Mouse (Mus musculus): ENCODE measurements around the gene Nck1. TPM values are rescaled to one million over a fixed set of nuclear protein-coding genes. Genes with fewer than 3 reads are reported as not detected.

The Nck1 gene
- 10 to 100 TPM; 35.1 to 36.7 (median 35.7) TPM for total RNA-seq (2022)

DNA sequence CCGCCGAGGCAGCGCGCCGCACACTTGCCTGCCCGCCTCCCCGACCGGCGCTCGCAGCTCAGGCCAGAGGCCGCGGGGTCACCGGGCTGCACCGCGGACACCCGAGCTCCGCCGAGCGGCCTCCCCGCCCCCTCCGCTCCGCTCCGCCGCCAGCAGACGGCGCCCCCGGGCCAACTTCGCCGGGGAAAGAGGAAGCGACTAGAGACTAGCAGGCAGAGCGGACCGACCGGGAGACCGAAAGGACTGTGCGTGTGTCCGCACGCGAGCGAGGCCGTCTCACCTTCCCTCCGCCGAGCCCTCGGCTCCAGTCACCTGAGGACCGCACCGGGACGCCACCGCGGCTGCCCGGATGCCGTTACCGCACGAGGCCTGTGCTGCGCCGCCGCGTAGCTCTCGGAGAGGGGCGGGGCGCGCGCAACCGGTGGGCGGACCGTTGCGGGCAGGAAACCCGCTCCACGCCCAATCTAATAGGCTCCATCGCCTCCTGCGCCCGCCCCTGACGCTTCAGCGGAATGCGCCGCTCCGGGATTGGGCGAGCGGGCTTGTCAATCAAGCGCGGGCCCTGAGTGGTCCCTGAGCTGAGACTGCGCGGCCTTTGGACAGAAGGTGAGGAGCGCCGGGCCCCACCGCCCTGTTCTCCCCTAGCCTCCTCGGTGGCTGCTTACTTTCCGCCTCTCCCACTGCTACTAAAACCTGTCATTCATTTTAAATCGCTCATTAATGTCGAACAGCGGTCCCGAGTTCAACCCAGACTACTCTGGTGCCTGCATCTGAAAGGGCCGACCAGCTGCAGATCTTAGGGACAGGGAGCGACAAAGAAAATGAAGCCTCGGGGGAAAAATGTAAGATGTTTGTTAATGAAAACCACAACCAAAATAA is at the start of gene Nck1:
Nck1 (minus strand) TSS at position 420 of the 879 bp plus-strand sequence.
- peak; percentile 98 to 99 for DNase-seq (ENCODE audit: low spot score in 2 of 2)

DNA sequence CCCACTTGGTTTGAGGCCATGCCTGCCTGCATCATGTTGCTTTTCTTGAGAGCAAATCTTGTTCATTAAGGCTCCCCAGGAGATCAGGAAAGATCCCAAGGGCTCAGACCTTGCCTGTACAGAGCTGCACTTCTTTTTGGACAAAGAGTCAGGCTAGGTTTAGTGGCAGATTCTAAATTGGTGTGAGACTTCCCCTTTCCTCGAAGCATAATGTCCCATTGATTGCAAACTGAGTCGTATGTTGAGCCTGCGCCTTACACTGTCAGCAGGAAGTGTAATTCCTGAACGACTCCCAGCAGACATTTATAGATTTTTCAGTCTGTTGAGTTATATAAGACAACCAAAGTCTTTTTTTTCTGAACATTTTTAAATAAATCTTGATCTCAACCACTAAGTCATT is 44.5 kb upstream of the Nck1 start:
- no peak for DNase-seq (ENCODE audit: low spot score in 2 of 2)

DNA sequence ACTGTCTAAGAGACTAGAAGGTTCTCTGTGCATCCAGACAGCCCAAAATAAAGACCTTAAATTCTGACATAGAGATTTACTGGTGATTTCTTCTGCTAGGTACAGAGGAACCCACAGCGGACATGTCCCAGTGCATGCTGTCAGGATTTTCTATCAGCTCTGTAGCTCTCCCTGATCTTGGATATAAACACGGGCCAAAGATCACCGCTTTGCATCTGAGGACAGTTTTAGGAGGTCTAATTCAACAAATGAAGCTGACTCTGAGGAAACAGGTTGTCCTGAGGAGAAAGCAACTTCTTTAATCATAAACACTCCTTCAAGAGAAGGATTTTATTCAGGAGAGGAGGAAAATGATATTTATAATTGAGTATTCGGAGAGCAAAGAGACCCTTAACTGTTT is 38.1 kb upstream of the Nck1 start:
- DNase-seq (ENCODE audit: low spot score in 2 of 2), result no peak

DNA sequence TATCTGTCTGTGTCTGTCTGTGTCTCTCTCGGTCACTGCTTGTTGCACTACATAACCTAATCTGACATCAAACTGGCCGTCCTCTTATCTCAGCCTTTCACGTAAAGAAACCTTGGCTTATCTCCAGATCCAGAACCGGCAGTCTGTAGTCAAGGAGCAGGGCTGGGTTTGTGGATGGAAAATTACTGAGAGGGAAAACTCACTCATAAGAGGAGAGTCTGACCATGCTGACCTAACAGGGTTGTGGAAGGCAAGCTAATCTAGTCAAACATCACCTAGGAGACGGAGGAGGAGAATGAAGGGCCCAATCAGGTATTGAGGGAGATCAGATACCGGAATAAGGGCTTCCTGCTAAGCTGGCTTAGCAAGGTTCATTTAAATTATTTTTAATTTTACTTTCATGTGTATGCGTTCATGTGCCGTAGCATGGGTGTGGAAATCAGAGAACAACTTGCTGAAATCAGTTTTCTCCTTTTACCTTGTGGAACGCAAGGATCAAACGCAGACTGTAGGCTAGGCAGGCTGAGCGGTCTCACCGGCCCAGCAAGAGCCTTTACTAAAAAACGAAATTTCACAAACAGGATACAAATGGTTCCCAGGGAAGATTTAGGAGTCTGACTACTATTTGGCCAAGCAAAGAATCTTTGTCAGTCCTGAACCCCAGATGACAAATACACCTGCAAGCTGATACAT is 37.1 kb upstream of the Nck1 start:
- no peak for DNase-seq (ENCODE audit: low spot score in 2 of 2)

DNA sequence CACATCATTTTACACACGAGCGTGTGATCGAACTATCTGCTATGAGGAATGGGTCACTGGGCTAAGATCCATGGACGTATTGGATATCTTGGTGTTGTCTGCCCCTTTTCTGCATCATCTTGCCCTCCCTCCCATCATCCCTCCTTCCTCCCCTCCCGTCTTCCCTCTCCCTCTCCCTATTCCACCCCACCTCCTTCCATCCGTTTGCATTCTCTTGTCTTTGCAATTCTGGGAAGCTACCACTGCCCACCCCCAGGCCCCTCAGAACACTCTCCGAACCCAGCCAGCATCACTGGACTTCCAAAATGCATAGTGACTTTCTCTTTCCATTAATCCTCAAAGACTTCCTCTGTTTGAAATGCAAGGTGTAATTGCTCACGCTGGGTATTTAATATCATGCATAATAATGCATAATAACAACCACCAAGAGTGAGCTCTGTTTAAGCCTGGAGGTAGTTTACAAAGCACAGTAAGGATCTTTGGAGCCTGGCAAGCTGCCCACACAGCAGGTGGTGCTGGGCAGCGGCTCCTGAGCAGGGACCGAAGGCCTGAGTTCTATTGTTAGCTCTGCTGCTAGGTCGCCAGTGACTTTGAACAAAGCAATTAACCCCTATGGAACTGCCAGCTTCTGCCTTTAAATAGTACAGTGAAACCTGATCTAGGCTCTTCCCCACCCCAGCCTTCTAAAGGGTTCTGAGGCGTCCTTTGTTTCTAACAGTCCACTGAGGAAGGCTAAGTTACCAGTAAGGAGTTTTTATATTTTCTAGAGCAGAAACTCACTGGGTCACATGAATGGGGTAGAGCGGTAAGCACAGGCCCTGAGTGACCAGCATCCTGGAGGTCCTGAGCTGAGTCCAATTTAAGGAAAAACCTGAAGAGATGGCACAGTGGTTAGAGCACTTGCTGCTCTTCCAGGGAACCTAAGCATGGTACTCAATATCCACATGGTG is 35.9 kb upstream of the Nck1 start:
- no peak for DNase-seq (ENCODE audit: low spot score in 2 of 2)

DNA sequence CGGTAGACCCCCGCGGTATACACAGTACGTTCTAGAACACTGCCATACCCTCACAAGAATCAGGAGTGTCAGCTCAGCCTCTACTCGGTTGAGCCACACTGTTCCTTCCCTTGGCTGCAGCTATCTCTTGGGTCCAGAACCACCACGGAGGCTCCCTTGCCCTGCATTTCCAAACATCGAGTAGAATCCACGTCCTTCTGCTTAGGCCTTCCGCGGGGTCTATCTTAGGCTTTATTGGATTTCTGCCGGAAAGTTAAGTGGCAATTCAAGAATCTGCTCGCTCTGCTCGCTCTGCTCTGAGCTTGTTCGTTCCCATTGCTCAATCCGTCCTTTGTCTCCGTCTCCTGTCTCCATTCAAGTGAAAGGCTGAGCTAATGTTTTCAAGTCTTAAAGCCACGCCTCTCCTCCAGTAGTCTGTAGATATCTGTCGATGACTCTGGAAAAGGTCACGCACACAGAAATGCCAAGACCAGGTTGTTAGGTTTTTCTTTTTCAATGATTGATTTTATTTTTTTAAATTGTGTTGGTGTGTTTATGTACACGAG is 34.3 kb upstream of the Nck1 start:
- no peak for DNase-seq (ENCODE audit: low spot score in 2 of 2)

DNA sequence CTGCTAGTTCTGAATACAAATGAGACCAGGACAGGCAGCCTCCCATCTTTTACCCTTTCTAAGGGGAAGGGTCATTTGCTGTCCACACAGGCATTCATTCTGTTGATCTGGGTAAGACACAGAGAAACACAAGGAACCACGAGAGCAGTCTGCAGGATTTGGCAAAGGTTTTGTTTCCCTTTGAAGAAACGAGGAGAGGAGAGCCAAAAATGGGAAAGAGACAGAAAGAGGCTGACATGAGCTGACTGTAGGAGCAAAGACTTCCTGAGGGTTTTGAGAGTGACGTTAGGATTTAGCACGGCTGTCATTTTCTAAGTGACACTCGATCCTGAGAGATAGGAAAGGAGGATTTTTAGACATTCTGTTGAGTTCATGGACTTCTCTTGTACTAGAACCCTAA is 28.0 kb upstream of the Nck1 start:
- no peak for DNase-seq (ENCODE audit: low spot score in 2 of 2)

DNA sequence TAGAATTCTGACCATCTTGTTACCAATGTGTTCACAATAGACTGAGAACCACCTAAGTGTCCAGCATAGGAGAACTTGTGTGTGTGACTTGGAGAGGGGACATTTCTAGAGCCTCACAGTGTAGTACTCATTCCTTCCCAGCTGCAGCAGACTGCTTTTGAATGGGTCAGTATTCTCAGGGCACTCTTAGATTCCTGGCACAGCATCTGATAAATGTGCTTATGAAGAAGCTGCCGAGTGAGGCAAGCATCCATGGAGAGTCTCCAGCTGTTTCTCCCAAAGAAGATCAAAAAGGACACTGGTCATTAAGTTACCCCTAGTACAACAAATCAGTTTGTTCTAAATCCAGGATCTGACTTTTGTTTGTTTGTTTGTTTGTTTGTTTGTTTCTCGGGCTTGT is 27.4 kb upstream of the Nck1 start:
- DNase-seq (ENCODE audit: low spot score in 2 of 2), result no peak

DNA sequence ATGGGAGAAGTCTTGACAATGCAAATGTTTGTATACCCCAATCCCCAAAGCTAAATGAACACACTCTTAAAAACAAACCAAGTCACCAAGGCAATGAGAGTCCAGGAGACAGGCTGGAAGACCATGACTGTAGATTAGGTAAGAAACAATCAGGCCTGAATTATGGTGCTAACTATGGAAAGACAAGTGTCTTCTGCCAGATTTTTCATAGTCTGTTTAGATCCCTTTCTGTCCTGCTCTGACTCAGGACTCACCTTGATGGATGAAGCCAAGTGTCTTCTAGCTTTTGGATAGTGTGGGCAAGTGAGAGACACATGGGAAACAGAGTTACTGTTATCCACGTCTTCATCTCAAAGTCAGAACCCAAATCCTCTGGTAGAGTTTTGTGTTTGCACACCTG is 25.6 kb upstream of the Nck1 start:
- no peak for DNase-seq (ENCODE audit: low spot score in 2 of 2)

DNA sequence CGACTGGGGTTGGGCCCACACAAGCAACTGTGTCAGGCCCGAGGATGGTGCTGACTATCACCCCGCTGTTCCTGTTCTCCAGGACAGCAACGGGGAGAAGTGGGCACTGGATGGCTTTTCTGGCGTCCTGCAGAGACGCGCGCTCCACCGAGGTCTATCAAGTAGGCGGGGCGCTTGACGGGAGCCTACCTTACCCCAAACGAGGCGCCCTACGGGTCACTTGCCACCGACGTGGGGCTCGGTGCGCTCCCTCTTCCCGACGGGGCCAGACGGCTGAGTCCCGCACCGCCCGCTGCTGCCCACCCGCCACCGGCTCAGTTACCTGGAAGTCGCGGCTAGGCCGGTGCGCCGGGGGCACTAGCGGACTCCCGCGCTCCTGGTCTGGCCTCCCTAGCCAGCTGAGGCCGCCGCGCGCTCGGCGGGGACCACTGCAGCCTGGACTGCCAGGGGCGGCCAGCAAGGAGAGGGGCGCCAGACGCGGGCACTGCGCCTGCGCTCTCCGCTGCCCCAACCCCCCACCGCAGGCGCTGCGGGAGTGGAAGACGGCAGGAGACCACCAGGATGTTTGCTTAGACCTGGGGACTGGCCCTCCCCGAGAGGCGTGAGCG is 24.8 kb upstream of the Nck1 start, which contains the start of gene Slc35g2:
Slc35g2 (minus strand) TSS at position 465 of the 608 bp plus-strand sequence.
- peak; percentile 21 for DNase-seq (ENCODE audit: low spot score in 2 of 2)

DNA sequence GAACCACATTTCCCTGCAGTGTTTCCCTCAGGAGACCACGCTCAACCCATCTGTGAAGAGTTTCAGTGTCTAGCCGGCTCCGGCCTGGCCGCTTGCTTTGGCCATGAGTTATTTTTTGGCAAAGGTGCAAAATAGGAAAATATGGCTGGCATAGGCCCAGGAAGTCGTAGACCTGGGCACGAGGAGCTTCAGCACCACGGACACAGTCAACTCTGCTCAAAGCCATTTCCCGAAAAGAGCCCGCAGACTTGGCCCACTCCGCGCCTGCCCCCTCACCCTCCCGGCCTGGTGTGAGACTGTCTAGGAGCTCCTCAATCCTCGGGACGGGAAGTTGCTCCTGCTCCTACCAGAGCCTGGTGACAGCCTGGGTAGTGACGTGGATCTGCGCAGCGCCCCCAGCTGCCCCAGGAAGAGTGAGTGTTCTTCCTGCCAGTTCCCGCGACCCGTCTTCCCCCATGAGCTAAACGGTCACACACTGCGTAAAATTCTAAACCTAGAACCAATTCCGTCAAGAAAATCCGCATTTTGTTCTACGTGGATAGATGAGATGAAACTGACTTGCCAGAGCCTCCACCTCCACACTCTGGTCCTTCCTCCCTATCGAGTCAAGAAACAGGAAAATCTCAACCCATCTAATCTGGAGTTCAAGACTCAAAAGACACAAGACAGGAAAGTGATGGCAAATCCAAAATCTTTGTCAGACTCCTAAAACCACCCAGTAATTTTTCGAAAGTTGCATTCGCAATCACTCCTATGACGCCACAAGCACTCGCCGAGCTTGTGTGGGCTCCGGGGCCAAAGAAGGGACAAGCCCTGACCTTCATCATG is 24.1 kb upstream of the Nck1 start:
- peak; percentile 44 to 51 for DNase-seq (ENCODE audit: low spot score in 2 of 2)

DNA sequence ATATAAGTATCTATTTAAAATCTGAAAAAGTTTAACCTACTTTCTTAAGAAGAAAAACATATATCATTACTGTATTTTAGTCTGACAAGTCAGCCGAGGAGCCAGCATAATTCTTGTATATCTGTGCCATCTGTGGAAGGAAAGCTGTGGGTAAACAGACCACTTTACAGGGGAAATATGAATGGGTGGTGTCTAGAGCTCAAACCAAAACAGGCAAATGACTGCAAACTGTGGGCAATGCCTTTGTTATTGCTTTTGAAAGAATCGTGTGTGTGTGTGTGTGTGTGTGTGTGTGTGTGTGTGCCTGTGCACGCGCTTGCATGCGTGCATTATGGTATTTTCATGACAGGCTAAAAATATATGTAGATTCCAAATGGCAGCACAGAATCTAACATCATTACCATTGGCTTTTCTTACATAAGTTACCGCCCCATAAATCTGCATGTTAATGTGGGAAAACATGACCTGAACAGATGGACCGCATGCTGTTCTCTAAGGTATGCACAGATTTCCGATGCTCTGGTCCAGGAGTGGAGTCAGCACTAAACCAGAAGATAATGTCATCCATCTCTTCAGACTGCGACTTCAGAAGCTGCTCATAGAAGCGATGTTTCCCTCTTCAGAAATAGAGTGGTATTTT is 14.4 kb upstream of the Nck1 start:
- peak in 1 of 2 experiments; percentile 25 for DNase-seq (ENCODE audit: low spot score in 2 of 2)

DNA sequence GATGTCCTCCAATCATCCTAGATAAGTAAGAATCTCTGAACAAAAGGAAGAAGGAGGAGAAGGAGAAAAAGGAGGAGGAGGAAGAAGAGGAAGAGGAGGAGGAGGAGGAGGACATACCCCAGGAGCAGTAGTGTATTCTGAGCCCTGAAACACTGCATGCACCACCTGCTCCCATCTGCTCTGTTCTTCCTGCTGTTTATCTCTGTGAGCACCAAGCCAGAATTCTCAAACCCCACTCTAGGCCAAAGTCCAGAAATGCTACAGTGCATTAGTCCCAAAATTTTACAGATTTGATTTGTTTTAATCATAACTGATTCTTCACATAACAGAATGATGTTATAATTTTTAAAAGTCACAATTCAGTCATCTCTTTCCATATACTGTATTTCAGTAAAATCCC is 13.1 kb upstream of the Nck1 start:
- DNase-seq (ENCODE audit: low spot score in 2 of 2), result no peak

DNA sequence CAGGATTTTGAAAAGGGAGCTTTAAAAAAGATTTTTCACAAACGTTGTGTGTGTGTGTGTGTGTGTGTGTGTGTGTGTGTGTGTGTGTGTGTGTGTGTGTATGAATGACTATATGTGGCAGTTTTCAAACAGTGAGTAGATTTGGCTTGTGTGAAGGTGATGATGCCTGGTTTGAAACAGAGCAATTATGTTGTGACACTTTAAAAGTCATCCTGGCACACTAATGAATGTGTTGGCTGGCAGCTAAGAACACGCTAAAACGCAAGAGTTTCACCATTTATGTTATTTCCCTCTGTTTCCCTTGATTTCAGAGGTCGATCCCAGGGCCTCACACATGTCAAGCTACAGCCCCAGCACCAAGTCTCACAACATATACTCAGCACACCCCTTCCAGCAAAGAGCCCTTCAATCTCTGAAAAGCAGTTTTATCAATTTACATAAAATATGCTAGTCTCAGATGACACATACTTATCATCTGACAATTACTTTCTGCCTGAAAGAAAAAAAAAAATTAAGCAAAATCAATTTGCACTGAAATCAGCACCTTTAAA is 12.2 kb upstream of the Nck1 start:
- DNase-seq (ENCODE audit: low spot score in 2 of 2), result no peak

DNA sequence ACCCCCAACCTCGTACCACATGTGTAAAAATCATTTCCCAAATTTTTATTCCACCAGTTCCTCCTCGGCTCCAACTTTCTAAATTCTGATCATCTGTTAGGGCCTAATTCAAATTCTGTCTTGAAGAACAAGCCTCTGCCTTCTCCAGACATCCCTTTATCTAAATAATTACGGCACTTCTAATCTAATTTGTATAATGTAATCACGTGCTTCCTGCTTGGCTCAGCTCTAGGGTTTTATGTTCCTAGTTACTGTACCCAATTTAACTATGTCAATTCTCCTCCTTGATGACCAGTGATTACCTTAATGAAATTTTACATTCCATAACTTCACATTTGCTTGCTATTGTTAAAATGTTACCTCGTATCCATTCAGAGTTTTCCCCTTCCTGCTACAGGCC is 9.8 kb upstream of the Nck1 start:
- no peak for DNase-seq (ENCODE audit: low spot score in 2 of 2)

DNA sequence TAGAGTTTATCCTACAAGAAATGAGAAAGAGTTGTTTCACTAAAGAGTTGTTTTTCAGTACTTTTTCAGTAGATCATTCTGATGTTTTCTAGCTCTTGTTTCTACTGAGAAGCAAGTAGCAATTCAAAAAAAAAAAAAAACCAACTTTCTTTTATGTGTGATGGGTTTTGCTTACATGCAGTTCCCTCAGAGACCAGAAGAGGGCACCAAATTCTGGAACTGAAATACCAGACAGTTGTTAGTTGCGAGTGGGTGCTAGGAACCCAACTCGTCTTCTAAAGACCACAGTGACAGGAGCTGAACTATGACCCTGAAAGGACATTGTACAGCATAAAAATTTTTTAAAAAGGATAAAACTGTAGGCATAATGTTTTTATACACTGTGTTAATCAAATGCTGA is 2.4 kb upstream of the Nck1 start:
- DNase-seq (ENCODE audit: low spot score in 2 of 2), result no peak

DNA sequence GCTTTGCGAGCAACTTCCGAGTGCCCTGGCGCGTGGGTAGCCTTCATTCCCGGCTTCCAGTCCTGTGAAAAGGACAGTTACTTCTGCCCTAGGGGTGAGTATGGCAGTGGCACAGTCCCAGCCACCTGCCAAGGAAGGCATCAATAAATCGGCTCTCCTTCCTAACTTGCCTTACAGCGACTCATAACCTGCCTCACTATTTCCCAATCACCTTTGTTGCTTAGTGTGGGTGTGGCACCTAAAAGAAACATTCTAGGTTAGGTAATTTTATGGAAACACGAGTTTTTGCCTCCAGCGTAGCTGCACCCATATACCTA is 618 bp upstream of the Nck1 start:
- no peak for DNase-seq (ENCODE audit: low spot score in 2 of 2)

DNA sequence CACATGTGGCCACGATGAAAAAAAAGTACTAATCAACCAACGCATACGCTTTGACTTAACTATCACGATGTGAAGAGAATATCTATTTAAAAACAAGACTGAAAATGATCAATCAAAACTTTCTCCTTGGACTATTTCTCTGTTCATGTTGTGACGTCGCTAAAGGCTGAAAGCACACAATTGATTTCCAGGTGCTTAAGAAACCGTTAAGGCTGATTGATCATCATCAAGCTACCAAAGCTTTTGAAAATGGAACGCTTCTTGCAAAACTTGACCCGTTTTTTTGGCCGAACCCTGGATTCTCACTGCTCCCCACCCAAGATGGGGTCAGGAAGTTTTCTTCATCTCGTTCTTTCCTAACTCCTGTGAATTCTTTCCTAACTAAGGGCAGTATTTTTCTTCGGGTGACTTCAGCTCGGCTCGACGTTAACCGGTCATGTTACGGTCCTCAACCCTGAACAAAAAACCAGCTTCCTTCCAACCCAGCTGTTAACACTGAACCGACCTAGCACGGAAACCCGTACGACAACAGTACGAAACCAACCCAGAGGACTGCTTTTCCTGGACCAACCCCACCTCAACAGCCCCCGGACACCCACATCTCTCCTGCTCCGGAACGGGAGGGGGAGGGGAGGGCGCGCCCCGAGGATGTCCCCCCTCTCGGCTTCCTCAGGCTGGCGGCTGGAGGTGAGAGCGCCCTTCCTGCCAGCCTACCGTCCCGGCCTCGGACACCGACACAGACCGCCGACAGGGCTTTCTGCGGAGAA is 803 bp downstream of the Nck1 start:
- no peak for DNase-seq (ENCODE audit: low spot score in 2 of 2)

Measured in layer of hippocampus, adult 8-10 months (tissue).